Mouse (Mus musculus) stomach, postnatal 0 days (tissue): ENCODE results near the gene Gp1ba. TPM values are rescaled to one million over a fixed set of nuclear protein-coding genes. Genes with fewer than 3 reads are reported as not detected.

ENCODE experiments used
- ATAC-seq: fragments of 200-750 bp; cut with Nextera tagmentation; 2 replicates; pipeline ENCODE4 v1.8.0; 2017; ENCODE audit not compliant: low FRiP score, low TSS enrichment
- DNase-seq: peaks from one replicate; pipeline ENCODE4 v3.0.0-alpha.2; 2016; ENCODE audit warnings: low spot score
- H3K27ac ChIP-seq: fragments of 300-500 bp; sonication (generic); replicated peaks from 2 replicates; pipeline ENCODE4 v1.5.1; 2014; ENCODE audit warnings: mild to moderate bottlenecking, control low read depth
- H3K27me3 ChIP-seq: fragments of 300-500 bp; sonication (generic); 2 replicates; pipeline ENCODE4 v1.6.1; 2014; ENCODE audit warnings: low read length; ENCODE audit not compliant: control insufficient read depth, insufficient read depth
- H3K36me3 ChIP-seq: fragments of 300-500 bp; sonication (generic); 2 replicates; pipeline ENCODE4 v1.6.1; 2014; ENCODE audit warnings: low read length, mixed read lengths; ENCODE audit not compliant: control insufficient read depth, insufficient read depth
- H3K4me1 ChIP-seq: fragments of 300-500 bp; sonication (generic); replicated peaks from 2 replicates; pipeline ENCODE4 v1.6.1; 2014; ENCODE audit warnings: antibody characterized with exemption; ENCODE audit not compliant: control insufficient read depth, insufficient read depth
- H3K4me2 ChIP-seq: fragments of 300-500 bp; sonication (generic); replicated peaks from 2 replicates; pipeline ENCODE4 v1.6.1; 2014; ENCODE audit warnings: low read depth, mild to moderate bottlenecking, control low read depth, moderate library complexity
- H3K4me3 ChIP-seq: fragments of 300-500 bp; sonication (generic); 2 replicates; pipeline ENCODE4 v1.5.1; 2014; ENCODE audit warnings: low read depth, low read length, control low read depth
- H3K9ac ChIP-seq: fragments of 300-500 bp; sonication (generic); 2 replicates; pipeline ENCODE4 v1.6.1; 2014; ENCODE audit warnings: mild to moderate bottlenecking, low read length, control low read depth, mixed read lengths
- H3K9me3 ChIP-seq: fragments of 300-500 bp; sonication (generic); 2 replicates; pipeline ENCODE4 v1.6.1; 2016; ENCODE audit warnings: low read length; ENCODE audit not compliant: control insufficient read depth
- CTCF ChIP-seq: IDR thresholded peaks from 2 replicates; pipeline ENCODE4 v1.5.1; 2016; ENCODE audit warnings: antibody characterized with exemption, low read depth, mild to moderate bottlenecking, moderate library complexity
- EP300 ChIP-seq: optimal IDR thresholded peaks from 2 replicates; pipeline ENCODE3; 2016; ENCODE audit warnings: antibody characterized with exemption
- WGBS: fragments of 180-500 bp; shearing (Covaris S2); extraction: QIAGEN DNeasy Blood & Tissue Kit; methylation state at CpG from one replicate; pipeline ENCODE4 v1.1.7; 2014; 5-methylcytosine and 5-hydroxymethylcytosine counted together
- polyA plus RNA-seq: library from polyadenylated mRNA; unstranded; fragments of >200 nt; fragmentation: Nextera tagmentation; extraction: Ambion mirVana; gene quantifications from 2 replicates; pipeline ENCODE4 v1.2.1, GENCODE M21; 2015

The Gp1ba gene
- polyA plus RNA-seq, 1 experiment from 2014 or later, result 0.07 TPM

DNA sequence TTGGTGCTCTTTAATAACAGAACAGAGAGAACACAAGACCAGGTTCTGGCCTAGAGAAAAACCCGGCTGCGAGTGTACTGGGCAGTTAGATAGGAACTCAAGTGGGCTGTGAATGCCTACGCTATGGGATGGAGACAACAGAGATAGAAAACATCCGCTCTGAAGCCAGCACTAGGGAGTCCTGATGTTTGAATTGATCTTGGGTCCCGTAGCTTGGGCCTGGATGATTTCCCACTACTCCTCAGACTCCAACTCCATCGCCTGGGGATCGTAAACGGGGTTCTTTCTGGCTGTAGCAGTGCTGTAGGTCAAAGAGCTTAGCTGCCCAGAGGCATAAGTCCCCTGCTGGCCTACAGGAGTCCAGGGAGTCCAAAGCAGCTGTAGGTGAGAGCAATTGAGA is 49.5 kb downstream of the Gp1ba start:
- H3K4me2 ChIP-seq, result peak overlapping the region; percentile 94
- H3K27me3 ChIP-seq, result no peaks in the 10 kb centered on the region
- no peak for DNase-seq
- WGBS, result 12% methylated on average over 8 of the region's 8 CpGs
- H3K36me3 ChIP-seq, result 0 out of 2 replicates have a peak, but pooled peaks cover 6% of the 10 kb centered on the region
- ATAC-seq, result no peak
- H3K9ac ChIP-seq, result peak overlapping the region; percentile 87
- H3K4me1 ChIP-seq, result 0 out of 2 replicates have a peak, but pooled peaks cover 4% of the 10 kb centered on the region
- H3K27ac ChIP-seq, result peak overlapping the region; percentile 95
- TF ChIP-seq EP300, result no peak
- TF ChIP-seq CTCF, result no peak
- peak overlapping the region; percentile 85 for H3K4me3 ChIP-seq
- H3K9me3 ChIP-seq, result no peaks in the 10 kb centered on the region

DNA sequence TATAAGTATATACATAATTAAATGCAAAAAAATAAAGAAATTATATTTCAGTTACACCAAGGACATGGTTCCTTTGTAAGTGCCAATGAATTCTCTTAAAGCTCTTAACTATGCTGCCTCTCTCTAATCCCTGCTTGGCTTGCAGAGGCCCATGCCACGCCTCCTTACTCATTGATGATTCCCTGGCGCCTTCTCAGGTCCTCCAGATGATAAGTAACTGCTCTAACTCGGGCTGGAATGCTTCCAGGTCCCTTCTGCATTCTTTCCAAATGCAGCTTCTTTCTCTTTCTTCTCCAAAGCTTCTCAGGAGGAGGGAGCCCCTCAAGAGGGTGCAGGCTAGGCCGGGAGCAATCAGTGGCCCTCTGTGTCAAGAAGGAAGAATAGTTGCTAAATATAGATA is 50.7 kb downstream of the Gp1ba start:
- no peak for ATAC-seq
- Histone ChIP-seq H3K9me3 (no peaks in the 10 kb centered on the region), H3K9ac (no peak overlapping the region), H3K27me3 (no peaks in the 10 kb centered on the region), H3K4me2 (no peak overlapping the region), H3K4me3 (no peak overlapping the region), H3K36me3 (0 out of 2 replicates have a peak, but pooled peaks cover 2% of the 10 kb centered on the region), H3K27ac (no peak overlapping the region), H3K4me1 (0 out of 2 replicates have a peak, but pooled peaks cover 4% of the 10 kb centered on the region)
- DNase-seq, result no peak
- 29% methylated on average over 4 of the region's 4 CpGs for WGBS
- TF ChIP-seq CTCF (no peak), EP300 (no peak)

Other genes starting within 250 kb of the Gp1ba start
- gene Pelp1, start 229.1 kb upstream of the Gp1ba start, polyA plus RNA-seq, result 10.4 and 10.8 TPM in 2 replicates
- 9.0 and 9.5 TPM in 2 replicates for gene Arrb2, start 206.5 kb upstream of the Gp1ba start, polyA plus RNA-seq
- 27.4 and 28.6 TPM in 2 replicates for gene Med11, start 187.2 kb upstream of the Gp1ba start, polyA plus RNA-seq
- 0.62 and 0.86 TPM in 2 replicates for gene Zmynd15, start 179.7 kb upstream of the Gp1ba start, polyA plus RNA-seq
- 15.8 and 18.1 TPM in 2 replicates for gene Cxcl16, start 179.1 kb upstream of the Gp1ba start, polyA plus RNA-seq
- 91.8 and 104 TPM in 2 replicates for gene Tm4sf5, start 133.9 kb upstream of the Gp1ba start, polyA plus RNA-seq
- gene Vmo1, start 124.5 kb upstream of the Gp1ba start, polyA plus RNA-seq, result 0.15 and 0.36 TPM in 2 replicates
- 0.32 and 0.40 TPM in 2 replicates for gene Gltpd2, start 119.9 kb upstream of the Gp1ba start, polyA plus RNA-seq
- gene Psmb6, start 113.8 kb upstream of the Gp1ba start, polyA plus RNA-seq, result 516 and 537 TPM in 2 replicates
- gene Gm40193, start 106.2 kb upstream of the Gp1ba start, polyA plus RNA-seq, result not detected in 2 replicates
- 16.2 and 17.7 TPM in 2 replicates for gene Pld2, start 99.1 kb upstream of the Gp1ba start, polyA plus RNA-seq
- gene Mink1, start 76.2 kb upstream of the Gp1ba start, polyA plus RNA-seq, result 8.5 and 10.2 TPM in 2 replicates
- gene 4930544D05Rik, start 23.3 kb upstream of the Gp1ba start, polyA plus RNA-seq, result not detected in 2 replicates
- not detected in 2 replicates for gene Chrne, start 19.9 kb upstream of the Gp1ba start, polyA plus RNA-seq
- 62.8 and 70.5 TPM in 2 replicates for gene Rnf167, start 8.1 kb downstream of the Gp1ba start, polyA plus RNA-seq
- gene Slc25a11, start 8.4 kb downstream of the Gp1ba start, polyA plus RNA-seq, result 120 and 121 TPM in 2 replicates
- gene Pfn1, start 15.5 kb downstream of the Gp1ba start, polyA plus RNA-seq, result 1,446 and 1,550 TPM in 2 replicates
- 9.6 and 10.8 TPM in 2 replicates for gene Eno3, start 18.1 kb downstream of the Gp1ba start, polyA plus RNA-seq
- 77.7 and 79.4 TPM in 2 replicates for gene Spag7, start 30.3 kb downstream of the Gp1ba start, polyA plus RNA-seq
- gene Camta2, start 49.0 kb downstream of the Gp1ba start, polyA plus RNA-seq, result 6.5 and 7.9 TPM in 2 replicates
- gene Inca1, start 61.0 kb downstream of the Gp1ba start, polyA plus RNA-seq, result 1.6 and 2.1 TPM in 2 replicates
- 4.7 TPM in 2 replicates for gene Kif1c, start 61.4 kb downstream of the Gp1ba start, polyA plus RNA-seq
- 3.4 and 3.8 TPM in 2 replicates for gene Zfp3, start 125.1 kb downstream of the Gp1ba start, polyA plus RNA-seq
- 0.57 and 0.63 TPM in 2 replicates for gene Scimp, start 173.5 kb downstream of the Gp1ba start, polyA plus RNA-seq
- 15.1 and 17.5 TPM in 2 replicates for gene Rabep1, start 205.7 kb downstream of the Gp1ba start, polyA plus RNA-seq